Mouse (Mus musculus): ENCODE measurements at regions not wholly inside any gene's neighbourhood (a gene's known extent, or its start where the extent isn't known, plus 50 kb on each side); places are given as distances from the start of the nearest gene placed in this dataset.

- Histone ChIP-seq H3K4me3 (ENCODE audit: low read depth, low read length) (no peak overlapping the region), H3K36me3 (ENCODE audit: control insufficient read depth, insufficient read depth, low read length) (no peaks in the 10 kb centered on the region), H3K27me3 (ENCODE audit: control insufficient read depth, insufficient read depth, low read length) (no peaks in the 10 kb centered on the region), H3K4me2 (replicated peaks; ENCODE audit: low read depth, low read length) (no peak overlapping the region), H3K9me3 (ENCODE audit: control insufficient read depth, low read depth, low read length) (no peaks in the 10 kb centered on the region), H3K4me1 (ENCODE audit: control insufficient read depth, insufficient read depth, low read length) (no peaks in the 10 kb centered on the region), H3K27ac (ENCODE audit: low read length) (no peak overlapping the region), H3K9ac (replicated peaks; ENCODE audit: low read depth, low read length) (no peak overlapping the region)
- ATAC-seq (ENCODE audit: insufficient number of reproducible peaks, insufficient read depth, low FRiP score, low read depth): no peak
- 69% methylated on average over 3 of the region's 3 CpGs for WGBS
Measured at GRCm38 (mm10) chr4:89434152-89434551, 123.3 kb upstream of the Cdkn2b start.

- 40% methylated on average over 5 of the region's 5 CpGs for WGBS
Measured at GRCm38 (mm10) chr4:89433528-89433927, 122.7 kb upstream of the Cdkn2b start.

GRCm38 (mm10) chr4:89431520-89431919 lies 120.7 kb upstream of the Cdkn2b start:
- ATAC-seq (ENCODE audit: insufficient number of reproducible peaks, insufficient read depth, low FRiP score, low read depth): no peak
- no peaks in the 10 kb centered on the region for H3K9me3 ChIP-seq (ENCODE audit: control insufficient read depth, low read depth, low read length)

More at GRCm38 (mm10) chr4:89433528-89433927, 122.7 kb upstream of the Cdkn2b start:
- Histone ChIP-seq H3K4me1 (ENCODE audit: control insufficient read depth, insufficient read depth, low read length) (no peaks in the 10 kb centered on the region), H3K36me3 (ENCODE audit: control insufficient read depth, insufficient read depth, low read length) (no peaks in the 10 kb centered on the region), H3K4me2 (replicated peaks; ENCODE audit: low read depth, low read length) (no peak overlapping the region), H3K9me3 (ENCODE audit: control insufficient read depth, low read depth, low read length) (no peaks in the 10 kb centered on the region), H3K4me3 (ENCODE audit: low read depth, low read length) (no peak overlapping the region), H3K9ac (replicated peaks; ENCODE audit: low read depth, low read length) (no peak overlapping the region), H3K27ac (ENCODE audit: low read length) (no peak overlapping the region), H3K27me3 (ENCODE audit: control insufficient read depth, insufficient read depth, low read length) (no peaks in the 10 kb centered on the region)
- ATAC-seq (ENCODE audit: insufficient number of reproducible peaks, insufficient read depth, low FRiP score, low read depth): no peak

GRCm38 (mm10) chr4:89428465-89428864 lies 117.6 kb upstream of the Cdkn2b start:
- H3K9me3 ChIP-seq (ENCODE audit: control insufficient read depth, low read depth, low read length): no peaks in the 10 kb centered on the region
- no peak overlapping the region for H3K9ac ChIP-seq (replicated peaks; ENCODE audit: low read depth, low read length)
- H3K27me3 ChIP-seq (ENCODE audit: control insufficient read depth, insufficient read depth, low read length): no peaks in the 10 kb centered on the region
- WGBS: 61% methylated on average over 1 of the region's 1 CpGs
- H3K27ac ChIP-seq (ENCODE audit: low read length): no peak overlapping the region
- H3K4me1 ChIP-seq (ENCODE audit: control insufficient read depth, insufficient read depth, low read length): no peaks in the 10 kb centered on the region
- no peak for ATAC-seq (ENCODE audit: insufficient number of reproducible peaks, insufficient read depth, low FRiP score, low read depth)
- H3K4me2 ChIP-seq (replicated peaks; ENCODE audit: low read depth, low read length): no peak overlapping the region
- no peak overlapping the region for H3K4me3 ChIP-seq (ENCODE audit: low read depth, low read length)
- no peaks in the 10 kb centered on the region for H3K36me3 ChIP-seq (ENCODE audit: control insufficient read depth, insufficient read depth, low read length)

More at GRCm38 (mm10) chr4:89431520-89431919, 120.7 kb upstream of the Cdkn2b start:
- Histone ChIP-seq H3K9ac (replicated peaks; ENCODE audit: low read depth, low read length) (no peak overlapping the region), H3K27me3 (ENCODE audit: control insufficient read depth, insufficient read depth, low read length) (no peaks in the 10 kb centered on the region), H3K4me1 (ENCODE audit: control insufficient read depth, insufficient read depth, low read length) (no peaks in the 10 kb centered on the region), H3K4me2 (replicated peaks; ENCODE audit: low read depth, low read length) (no peak overlapping the region), H3K27ac (ENCODE audit: low read length) (no peak overlapping the region), H3K36me3 (ENCODE audit: control insufficient read depth, insufficient read depth, low read length) (no peaks in the 10 kb centered on the region), H3K4me3 (ENCODE audit: low read depth, low read length) (no peak overlapping the region)
- WGBS: 73% methylated on average over 6 of the region's 6 CpGs

- no peaks in the 10 kb centered on the region for H3K36me3 ChIP-seq (ENCODE audit: control insufficient read depth, insufficient read depth, low read length)
- ATAC-seq (ENCODE audit: insufficient number of reproducible peaks, insufficient read depth, low FRiP score, low read depth): peak; percentile 90
- H3K27me3 ChIP-seq (ENCODE audit: control insufficient read depth, insufficient read depth, low read length): no peaks in the 10 kb centered on the region
- no peak overlapping the region for H3K27ac ChIP-seq (ENCODE audit: low read length)
- no peak overlapping the region for H3K9ac ChIP-seq (replicated peaks; ENCODE audit: low read depth, low read length)
- no peak overlapping the region for H3K4me3 ChIP-seq (ENCODE audit: low read depth, low read length)
- WGBS: 41% methylated on average over 9 of the region's 9 CpGs
- no peak overlapping the region for H3K4me2 ChIP-seq (replicated peaks; ENCODE audit: low read depth, low read length)
- H3K9me3 ChIP-seq (ENCODE audit: control insufficient read depth, low read depth, low read length): no peaks in the 10 kb centered on the region
- no peaks in the 10 kb centered on the region for H3K4me1 ChIP-seq (ENCODE audit: control insufficient read depth, insufficient read depth, low read length)
Measured at GRCm38 (mm10) chr4:89427345-89428293, 116.8 kb upstream of the Cdkn2b start.

- Histone ChIP-seq H3K36me3 (ENCODE audit: control insufficient read depth, insufficient read depth, low read length) (no peaks in the 10 kb centered on the region), H3K4me1 (ENCODE audit: control insufficient read depth, insufficient read depth, low read length) (no peaks in the 10 kb centered on the region), H3K27ac (ENCODE audit: low read length) (no peak overlapping the region), H3K4me2 (replicated peaks; ENCODE audit: low read depth, low read length) (no peak overlapping the region), H3K27me3 (ENCODE audit: control insufficient read depth, insufficient read depth, low read length) (no peaks in the 10 kb centered on the region), H3K9me3 (ENCODE audit: control insufficient read depth, low read depth, low read length) (no peaks in the 10 kb centered on the region), H3K4me3 (ENCODE audit: low read depth, low read length) (no peak overlapping the region), H3K9ac (replicated peaks; ENCODE audit: low read depth, low read length) (no peak overlapping the region)
- 16% methylated on average over 2 of the region's 2 CpGs for WGBS
- no peak for ATAC-seq (ENCODE audit: insufficient number of reproducible peaks, insufficient read depth, low FRiP score, low read depth)
Measured at GRCm38 (mm10) chr4:89425916-89426315, 115.1 kb upstream of the Cdkn2b start.

GRCm38 (mm10) chr4:89421694-89422354 lies 111.0 kb upstream of the Cdkn2b start:
- no peaks in the 10 kb centered on the region for H3K9me3 ChIP-seq (ENCODE audit: control insufficient read depth, low read depth, low read length)
- H3K4me3 ChIP-seq (ENCODE audit: low read depth, low read length): no peak overlapping the region
- H3K27ac ChIP-seq (ENCODE audit: low read length): no peak overlapping the region
- H3K9ac ChIP-seq (replicated peaks; ENCODE audit: low read depth, low read length): no peak overlapping the region
- no peak for ATAC-seq (ENCODE audit: insufficient number of reproducible peaks, insufficient read depth, low FRiP score, low read depth)
- no peak overlapping the region for H3K4me2 ChIP-seq (replicated peaks; ENCODE audit: low read depth, low read length)
- WGBS: 62% methylated on average over 6 of the region's 6 CpGs
- H3K36me3 ChIP-seq (ENCODE audit: control insufficient read depth, insufficient read depth, low read length): no peaks in the 10 kb centered on the region
- no peaks in the 10 kb centered on the region for H3K27me3 ChIP-seq (ENCODE audit: control insufficient read depth, insufficient read depth, low read length)
- H3K4me1 ChIP-seq (ENCODE audit: control insufficient read depth, insufficient read depth, low read length): no peaks in the 10 kb centered on the region

- Histone ChIP-seq H3K36me3 (ENCODE audit: control insufficient read depth, insufficient read depth, low read length) (no peaks in the 10 kb centered on the region), H3K27ac (ENCODE audit: low read length) (no peak overlapping the region), H3K4me1 (ENCODE audit: control insufficient read depth, insufficient read depth, low read length) (no peaks in the 10 kb centered on the region), H3K9me3 (ENCODE audit: control insufficient read depth, low read depth, low read length) (no peaks in the 10 kb centered on the region), H3K4me3 (ENCODE audit: low read depth, low read length) (no peak overlapping the region), H3K4me2 (replicated peaks; ENCODE audit: low read depth, low read length) (no peak overlapping the region), H3K9ac (replicated peaks; ENCODE audit: low read depth, low read length) (no peak overlapping the region), H3K27me3 (ENCODE audit: control insufficient read depth, insufficient read depth, low read length) (no peaks in the 10 kb centered on the region)
- WGBS: 83% methylated on average over 5 of the region's 5 CpGs
- no peak for ATAC-seq (ENCODE audit: insufficient number of reproducible peaks, insufficient read depth, low FRiP score, low read depth)
Measured at GRCm38 (mm10) chr4:89420868-89421267, 110.0 kb upstream of the Cdkn2b start.

Measured in stomach, embryonic 14.5 days (tissue).